Mouse (Mus musculus): ENCODE measurements around the gene Vmn2r22.
"Not testable (repeated sequence)": the region's sequence is repeated elsewhere in the genome, so short reads cannot be mapped to it uniquely, and the experiment has no call there.

The Vmn2r22 gene

DNA sequence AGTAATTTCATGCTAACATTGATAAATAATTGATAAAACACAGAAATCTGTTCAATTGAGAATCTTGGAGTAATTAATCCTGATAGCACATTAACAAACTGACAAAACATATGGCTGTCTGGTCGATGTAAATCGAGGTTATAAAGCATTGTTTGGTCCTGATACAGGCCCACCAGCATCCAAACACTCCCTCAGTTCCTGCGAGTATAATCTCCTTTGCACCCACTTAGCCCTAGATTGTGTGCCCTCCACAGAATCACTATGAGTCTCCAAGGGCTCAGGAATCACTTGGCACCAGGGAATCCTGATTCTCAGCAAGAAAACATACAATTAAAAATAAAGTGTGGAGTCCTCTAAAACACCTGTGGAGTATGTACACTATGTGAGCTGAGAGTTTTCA is at the start of gene Vmn2r22:
Vmn2r22 (minus strand) TSS at position 101 of the 400 bp plus-strand sequence.
- not testable (repeated sequence) for DNase-seq (ENCODE audit: low spot score in 2 of 2)

DNA sequence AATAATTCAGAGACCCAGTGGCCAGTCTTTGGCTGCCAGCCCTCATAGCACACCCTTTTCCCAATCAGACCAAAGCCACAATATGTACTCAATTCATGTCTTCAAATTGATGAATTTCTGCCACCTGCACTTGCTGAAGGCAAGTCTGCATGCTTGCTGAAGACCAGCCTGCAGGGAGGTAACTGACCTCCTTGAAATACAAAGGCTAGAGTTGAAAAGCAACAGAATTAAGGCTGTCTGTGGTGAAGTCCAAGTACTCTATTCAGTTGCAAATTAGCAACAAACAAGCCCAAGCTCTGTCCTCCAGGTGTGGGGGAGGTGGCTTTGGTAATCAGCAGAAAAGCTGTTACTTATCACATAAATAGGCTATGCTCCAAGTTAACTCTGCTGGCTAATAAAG is 46.7 kb upstream of the Vmn2r22 start:
- DNase-seq (ENCODE audit: low spot score in 2 of 2): no peak

DNA sequence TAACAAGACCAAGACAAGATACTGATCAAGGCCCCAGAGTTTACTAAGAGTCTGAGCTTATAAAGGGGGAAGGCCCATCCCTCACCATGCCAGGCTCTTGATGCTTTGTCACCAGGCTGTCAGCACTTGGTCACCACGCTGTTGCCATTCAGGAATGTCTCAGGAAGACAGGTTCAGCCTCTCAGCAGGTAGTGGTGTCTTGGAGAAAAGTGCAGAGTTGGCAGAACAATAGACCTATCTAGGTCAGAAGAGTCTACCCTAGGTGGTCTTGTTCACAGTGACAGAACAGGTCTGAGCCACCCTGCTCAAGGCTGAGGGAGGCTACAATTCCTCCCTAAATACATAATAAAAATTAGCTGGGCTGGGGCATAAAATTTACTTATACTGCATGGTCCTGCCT is 46.1 kb upstream of the Vmn2r22 start:
- DNase-seq (ENCODE audit: low spot score in 2 of 2): not testable (repeated sequence)

DNA sequence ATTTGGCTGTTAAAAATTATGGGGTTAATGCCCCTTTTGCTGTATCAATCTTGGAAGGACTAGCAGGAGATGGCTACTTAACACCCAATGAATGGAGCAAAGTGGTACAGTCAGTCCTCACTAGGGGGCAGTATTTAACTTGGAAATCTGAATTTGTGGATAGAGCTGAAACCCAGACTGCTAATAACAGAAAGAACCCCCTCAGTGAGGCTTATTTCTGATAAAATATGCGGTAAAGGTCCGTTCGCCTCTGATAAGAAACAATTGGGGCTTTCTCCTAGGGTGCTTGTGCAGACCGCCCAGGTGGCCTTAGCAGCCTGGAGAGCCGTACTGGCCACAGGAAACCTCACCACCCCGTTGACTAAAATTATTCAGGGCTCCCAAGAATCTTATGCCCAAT is 6.5 kb upstream of the Vmn2r22 start:
- DNase-seq (ENCODE audit: low spot score in 2 of 2): no peak

DNA sequence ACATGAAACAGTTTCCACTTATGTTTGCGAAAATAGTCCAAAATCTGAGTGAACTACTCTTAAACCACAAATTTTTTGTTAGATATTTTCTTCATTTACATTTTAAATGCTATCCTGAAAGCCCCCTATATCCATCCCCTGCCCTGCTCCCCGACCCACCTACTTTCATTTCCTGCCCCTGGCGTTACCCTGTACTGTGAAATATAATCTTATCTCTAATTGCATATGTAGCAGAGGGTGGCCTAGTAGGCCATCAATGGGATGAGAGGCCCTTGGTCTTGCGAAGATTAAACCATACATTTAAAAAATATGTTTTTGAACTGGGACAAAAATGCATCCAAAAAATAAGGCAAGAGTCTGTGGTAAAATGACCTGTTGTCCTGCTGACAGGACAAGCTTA is 11.1 kb downstream of the Vmn2r22 start:
- DNase-seq (ENCODE audit: low spot score in 2 of 2): not testable (repeated sequence)

DNA sequence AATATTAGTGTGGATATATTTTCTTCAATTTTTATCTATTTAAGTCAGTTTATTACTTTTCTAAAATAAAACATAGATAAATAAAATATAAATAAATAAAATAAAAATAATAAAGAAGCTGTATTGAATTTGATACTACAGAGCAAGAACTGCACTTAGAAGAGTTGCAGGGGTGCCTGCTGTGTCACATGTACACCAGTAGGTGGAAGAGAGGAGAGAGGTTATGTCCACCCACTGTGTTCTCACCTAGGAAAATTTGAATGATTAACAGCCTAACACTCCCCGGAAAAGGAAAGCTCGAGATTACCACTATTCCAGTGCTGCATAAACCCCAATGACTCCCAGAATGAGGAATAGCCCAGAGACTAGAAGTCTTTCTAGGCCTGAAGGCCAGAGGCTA is 26.7 kb downstream of the Vmn2r22 start:
- not testable (repeated sequence) for DNase-seq (ENCODE audit: low spot score in 2 of 2)

DNA sequence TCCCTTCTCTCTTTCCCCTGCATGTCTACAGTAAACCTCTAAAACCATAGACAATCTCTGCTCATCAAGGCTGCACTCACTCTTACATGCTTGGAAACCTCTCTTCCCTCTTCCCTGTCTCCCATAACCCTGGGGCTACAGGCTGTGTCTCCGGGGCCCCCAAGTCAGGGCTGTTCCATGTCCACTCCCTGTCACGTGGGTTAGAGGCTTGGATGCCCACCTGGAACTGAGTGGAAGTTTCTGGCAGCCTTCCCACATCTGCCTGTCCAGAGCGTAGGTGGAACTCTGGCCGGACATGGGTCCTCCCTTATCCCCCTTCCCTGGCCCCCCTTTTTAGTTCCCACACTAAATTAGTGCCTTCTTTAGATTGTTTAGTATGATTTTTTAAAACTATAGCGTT is 62.2 kb downstream of the Vmn2r22 start:
- not testable (repeated sequence) for DNase-seq (ENCODE audit: low spot score in 2 of 2)

DNA sequence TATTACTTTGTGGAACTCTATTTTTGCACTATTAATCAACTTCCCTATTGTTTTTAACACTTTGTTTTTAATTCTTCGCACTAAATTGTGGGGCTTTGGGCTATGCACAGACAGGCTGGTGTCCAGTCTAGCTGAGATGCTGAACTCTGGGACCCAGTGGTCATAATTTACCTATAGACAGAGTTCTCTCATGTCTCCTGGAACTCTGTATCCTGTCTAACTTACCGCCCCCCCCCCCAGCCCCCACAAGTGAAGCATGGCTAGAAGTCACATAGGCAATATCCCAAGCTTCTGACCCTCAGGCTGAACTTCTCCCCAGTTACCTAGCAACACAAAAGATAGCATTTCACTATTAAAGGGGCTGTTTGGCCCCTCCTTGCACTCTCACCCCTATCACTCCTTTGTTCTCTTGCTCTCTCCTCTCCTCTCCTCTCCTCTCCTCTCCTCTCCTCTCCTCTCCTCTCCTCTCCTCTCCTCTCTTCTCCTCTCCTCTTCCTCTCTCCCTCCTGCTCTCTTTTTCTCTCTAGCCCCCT is 62.7 kb downstream of the Vmn2r22 start:
- DNase-seq (ENCODE audit: low spot score in 2 of 2): not testable (repeated sequence)

DNA sequence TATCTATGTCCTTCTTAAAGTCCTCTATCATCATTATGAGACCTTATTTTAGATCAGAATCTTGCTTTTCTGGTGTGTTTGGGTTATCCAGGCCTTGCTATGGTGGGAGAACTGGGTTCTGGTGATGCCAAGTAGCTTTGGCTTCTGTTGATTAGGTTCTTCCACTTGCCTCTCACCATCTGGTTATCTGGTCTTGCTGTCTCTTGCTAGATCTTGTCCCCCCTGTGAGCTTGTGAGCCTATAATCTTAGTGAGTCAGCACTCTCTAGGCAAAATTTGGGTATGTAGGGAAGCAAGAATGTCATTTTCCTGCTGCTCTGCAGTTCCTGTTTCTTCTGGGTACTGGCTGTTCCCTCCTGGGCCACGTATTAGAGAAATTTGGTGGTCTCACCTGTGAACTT is 66.5 kb downstream of the Vmn2r22 start:
- DNase-seq (ENCODE audit: low spot score in 2 of 2): not testable (repeated sequence)

DNA sequence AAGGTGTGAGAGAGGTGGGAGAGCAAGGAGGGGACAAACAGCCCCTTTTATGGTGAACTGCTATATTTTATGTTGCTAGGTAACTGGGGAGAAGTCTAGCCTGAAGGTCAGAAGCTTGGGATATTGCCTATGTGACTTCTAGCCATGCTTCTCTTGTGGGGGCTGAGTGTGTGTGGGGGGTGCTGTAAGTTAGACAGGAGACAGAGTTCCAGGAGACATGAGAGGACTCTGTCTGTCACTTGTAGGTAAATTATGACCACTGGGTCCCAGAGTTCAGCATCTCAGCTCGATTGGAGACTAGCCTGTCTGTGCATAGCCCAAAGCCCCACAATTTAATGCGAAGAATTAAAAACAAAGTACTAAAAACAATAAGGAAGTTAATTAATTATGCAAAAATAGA is 75.8 kb downstream of the Vmn2r22 start:
- not testable (repeated sequence) for DNase-seq (ENCODE audit: low spot score in 2 of 2)

Measured in frontal cortex, postnatal 14 days (tissue).